Mouse (Mus musculus): Measurements from ENCODE around the gene Nrf1. TPM values are rescaled to one million over a fixed set of nuclear protein-coding genes. Genes with fewer than 3 reads are reported as not detected.

The Nrf1 gene
- polyA plus RNA-seq, 1 experiment from 2014 or later = 32.9 TPM

DNA sequence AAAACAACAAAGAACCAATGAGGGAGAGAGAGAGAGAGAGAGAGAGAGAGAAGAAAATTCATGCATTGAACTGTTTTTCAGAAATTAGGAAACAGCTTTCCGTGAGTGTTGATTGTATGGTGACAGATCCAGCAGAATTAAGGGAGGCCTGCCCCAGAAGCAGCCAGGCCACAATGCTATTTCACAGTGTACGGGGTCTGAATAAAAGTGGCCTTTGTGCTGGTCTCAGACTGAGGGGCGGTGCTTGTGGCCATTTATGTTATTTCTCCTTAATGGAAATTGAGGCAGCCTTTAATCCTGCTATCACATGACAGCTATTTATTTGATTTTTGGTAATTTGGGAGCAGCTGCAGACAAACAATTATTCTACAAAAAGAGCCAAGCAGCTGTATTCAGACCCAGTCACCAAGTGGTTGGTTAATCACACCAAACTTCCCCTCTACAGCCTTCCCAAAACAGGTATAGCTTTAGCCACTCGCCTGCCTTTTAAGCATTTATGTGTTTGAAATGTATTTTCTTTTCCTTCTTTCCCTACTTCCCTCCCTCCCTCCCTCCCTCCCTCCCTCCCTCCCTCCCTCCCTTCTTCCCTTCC lies 31.2 kb downstream of the Nrf1 start:
- Histone ChIP-seq H3K27me3 (replicated peaks) (no peaks in the 10 kb centered on the region), H3K9ac (no peak overlapping the region), H3K27ac (replicated peaks) (no peak overlapping the region), H3K4me1 (peaks cover 42% of the 10 kb centered on the region), H3K4me2 (no peak overlapping the region), H3K9me3 (no peaks in the 10 kb centered on the region), H3K36me3 (no peaks in the 10 kb centered on the region), H3K4me3 (no peak overlapping the region)
- no peak for ATAC-seq (ENCODE audit: extremely low read depth, insufficient number of reproducible peaks, low FRiP score, low TSS enrichment)
- WGBS = 79% methylated on average over 4 of the region's 4 CpGs

DNA sequence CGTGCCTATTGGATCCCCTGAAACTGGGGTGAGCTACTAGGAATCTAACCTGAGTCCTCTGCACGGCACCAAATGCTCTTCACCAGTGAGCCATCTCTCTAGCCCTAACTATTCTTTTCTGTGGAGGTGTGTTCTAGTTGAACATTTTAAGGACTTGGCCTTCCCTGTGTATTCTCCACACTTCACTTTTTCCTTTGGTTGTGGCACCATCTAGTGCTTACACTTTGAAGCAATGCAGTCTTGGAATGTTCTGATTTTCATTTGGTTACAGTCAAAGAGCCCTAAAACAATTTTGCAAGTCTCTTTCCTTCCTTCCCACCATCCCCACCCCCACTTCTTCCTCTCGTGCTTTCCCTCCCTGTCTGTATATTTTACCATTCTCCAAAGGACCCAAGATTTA lies 33.6 kb downstream of the Nrf1 start:
- H3K4me3 ChIP-seq = no peak overlapping the region
- no peaks in the 10 kb centered on the region for H3K27me3 ChIP-seq (replicated peaks)
- H3K9me3 ChIP-seq = no peaks in the 10 kb centered on the region
- H3K4me2 ChIP-seq = no peak overlapping the region
- no peak for ATAC-seq (ENCODE audit: extremely low read depth, insufficient number of reproducible peaks, low FRiP score, low TSS enrichment)
- 72% methylated on average over 3 of the region's 3 CpGs for WGBS
- peaks cover 29% of the 10 kb centered on the region for H3K4me1 ChIP-seq
- H3K27ac ChIP-seq (replicated peaks) = no peak overlapping the region
- H3K9ac ChIP-seq = no peak overlapping the region
- H3K36me3 ChIP-seq = no peaks in the 10 kb centered on the region

DNA sequence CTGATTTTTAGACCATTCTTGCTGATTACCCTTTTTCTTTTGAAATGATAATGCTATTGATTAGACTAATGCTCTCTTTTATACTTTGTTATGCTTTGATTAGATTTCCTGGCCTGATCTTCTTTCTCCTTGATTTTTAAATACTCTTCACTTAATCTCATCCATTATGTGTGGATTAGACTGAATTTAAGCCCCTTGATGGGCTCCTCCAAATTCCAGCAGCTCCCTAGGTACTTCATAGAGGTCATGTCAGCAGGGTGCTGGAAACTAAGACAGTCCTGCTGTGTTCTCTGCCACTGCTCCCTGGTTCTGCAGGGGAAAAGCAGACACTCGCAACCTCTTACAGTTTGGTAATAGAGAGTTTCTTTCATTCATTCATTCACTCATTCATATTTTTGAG lies 35.5 kb downstream of the Nrf1 start:
- Histone ChIP-seq H3K4me2 (no peak overlapping the region), H3K27ac (replicated peaks) (no peak overlapping the region), H3K4me3 (no peak overlapping the region), H3K36me3 (no peaks in the 10 kb centered on the region), H3K9ac (no peak overlapping the region), H3K4me1 (peaks cover 32% of the 10 kb centered on the region), H3K27me3 (replicated peaks) (no peaks in the 10 kb centered on the region), H3K9me3 (no peaks in the 10 kb centered on the region)
- ATAC-seq (ENCODE audit: extremely low read depth, insufficient number of reproducible peaks, low FRiP score, low TSS enrichment) = no peak
- 90% methylated on average over 1 of the region's 1 CpGs for WGBS

GRCm38 (mm10) chr6:30085351-30085750 lies 37.6 kb downstream of the Nrf1 start:
- Histone ChIP-seq H3K27me3 (replicated peaks) (no peaks in the 10 kb centered on the region), H3K4me2 (no peak overlapping the region), H3K4me3 (no peak overlapping the region), H3K27ac (replicated peaks) (no peak overlapping the region), H3K9ac (no peak overlapping the region), H3K4me1 (peaks cover 16% of the 10 kb centered on the region), H3K9me3 (no peaks in the 10 kb centered on the region), H3K36me3 (peaks cover 16% of the 10 kb centered on the region)
- ATAC-seq (ENCODE audit: extremely low read depth, insufficient number of reproducible peaks, low FRiP score, low TSS enrichment) = no peak
- 51% methylated on average over 2 of the region's 2 CpGs for WGBS

DNA sequence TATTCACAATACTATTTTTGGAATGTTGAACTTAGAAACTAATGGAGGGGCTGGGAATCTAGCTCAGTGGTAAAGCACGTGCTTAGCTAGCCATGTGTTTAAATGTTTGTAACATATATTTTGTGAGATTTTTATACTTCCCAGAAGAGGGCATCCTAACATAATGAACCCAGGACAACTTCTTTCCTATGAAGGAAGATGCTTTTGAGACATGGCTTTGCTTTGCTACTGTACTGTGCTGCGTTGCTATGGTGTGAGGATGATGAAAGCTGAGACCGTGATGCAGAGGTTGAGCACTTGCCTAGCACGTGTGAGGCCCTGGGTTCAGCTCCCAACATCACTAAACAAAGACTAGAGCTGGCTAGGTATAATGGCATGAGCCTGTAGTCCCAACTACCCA lies 43.4 kb downstream of the Nrf1 start:
- Histone ChIP-seq H3K4me3 (no peak overlapping the region), H3K4me2 (no peak overlapping the region), H3K27ac (replicated peaks) (no peak overlapping the region), H3K4me1 (0 out of 2 replicates have a peak, but pooled peaks cover 6% of the 10 kb centered on the region), H3K36me3 (peaks cover 61% of the 10 kb centered on the region), H3K9me3 (no peaks in the 10 kb centered on the region), H3K9ac (no peak overlapping the region), H3K27me3 (replicated peaks) (no peaks in the 10 kb centered on the region)
- no peak for ATAC-seq (ENCODE audit: extremely low read depth, insufficient number of reproducible peaks, low FRiP score, low TSS enrichment)
- WGBS = 71% methylated on average over 4 of the region's 4 CpGs

DNA sequence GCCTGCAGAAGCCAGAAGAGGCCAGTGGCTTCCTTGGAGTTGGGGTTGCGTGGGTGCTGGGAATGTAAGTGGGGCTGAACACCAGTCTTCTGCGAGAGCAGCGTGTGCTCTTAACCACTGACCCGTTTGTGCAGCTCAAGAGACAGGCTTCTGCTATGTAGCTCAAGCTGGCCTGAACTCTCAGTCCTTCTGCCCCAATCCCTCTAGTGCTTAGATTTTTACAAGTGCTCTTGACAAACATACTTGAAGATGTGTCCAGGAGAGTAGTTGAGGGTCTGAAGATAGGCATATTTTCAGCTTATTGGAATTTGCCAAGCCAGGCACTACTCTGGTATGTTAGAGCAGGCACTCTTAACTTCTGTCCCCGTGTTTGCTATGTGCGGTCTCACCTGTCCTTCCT lies 45.0 kb downstream of the Nrf1 start:
- Histone ChIP-seq H3K9me3 (no peaks in the 10 kb centered on the region), H3K4me2 (no peak overlapping the region), H3K27ac (replicated peaks) (no peak overlapping the region), H3K9ac (no peak overlapping the region), H3K4me1 (0 out of 2 replicates have a peak, but pooled peaks cover 6% of the 10 kb centered on the region), H3K4me3 (no peak overlapping the region), H3K27me3 (replicated peaks) (no peaks in the 10 kb centered on the region), H3K36me3 (peaks cover 76% of the 10 kb centered on the region)
- no peak for ATAC-seq (ENCODE audit: extremely low read depth, insufficient number of reproducible peaks, low FRiP score, low TSS enrichment)
- 92% methylated on average over 6 of the region's 6 CpGs for WGBS

GRCm38 (mm10) chr6:30101773-30102415 lies 54.1 kb downstream of the Nrf1 start:
- no peak overlapping the region for H3K27ac ChIP-seq (replicated peaks)
- peaks cover 88% of the 10 kb centered on the region for H3K36me3 ChIP-seq
- H3K4me3 ChIP-seq = no peak overlapping the region
- H3K9ac ChIP-seq = no peak overlapping the region
- H3K4me1 ChIP-seq = no peaks in the 10 kb centered on the region; the same call in 1 of the 2 replicates
- no peak for ATAC-seq (ENCODE audit: extremely low read depth, insufficient number of reproducible peaks, low FRiP score, low TSS enrichment)
- no peak overlapping the region for H3K4me2 ChIP-seq
- H3K9me3 ChIP-seq = no peaks in the 10 kb centered on the region
- no peaks in the 10 kb centered on the region for H3K27me3 ChIP-seq (replicated peaks)
- WGBS = 83% methylated on average over 12 of the region's 12 CpGs

GRCm38 (mm10) chr6:30106091-30106490 lies 58.3 kb downstream of the Nrf1 start:
- 90% methylated on average over 2 of the region's 2 CpGs for WGBS
- H3K4me2 ChIP-seq = no peak overlapping the region
- H3K27me3 ChIP-seq (replicated peaks) = no peaks in the 10 kb centered on the region
- no peak overlapping the region for H3K9ac ChIP-seq
- ATAC-seq (ENCODE audit: extremely low read depth, insufficient number of reproducible peaks, low FRiP score, low TSS enrichment) = no peak
- peaks cover 80% of the 10 kb centered on the region for H3K36me3 ChIP-seq
- no peak overlapping the region for H3K27ac ChIP-seq (replicated peaks)
- H3K9me3 ChIP-seq = no peaks in the 10 kb centered on the region
- H3K4me3 ChIP-seq = no peak overlapping the region
- H3K4me1 ChIP-seq = no peaks in the 10 kb centered on the region

GRCm38 (mm10) chr6:30107456-30107855 lies 59.7 kb downstream of the Nrf1 start:
- 72% methylated on average over 2 of the region's 2 CpGs for WGBS
- peaks cover 78% of the 10 kb centered on the region for H3K36me3 ChIP-seq
- H3K4me2 ChIP-seq = no peak overlapping the region

GRCm38 (mm10) chr6:30109820-30110502 lies 62.2 kb downstream of the Nrf1 start:
- Histone ChIP-seq H3K27ac (replicated peaks) (no peak overlapping the region), H3K27me3 (replicated peaks) (no peaks in the 10 kb centered on the region), H3K9ac (no peak overlapping the region), H3K4me2 (no peak overlapping the region), H3K4me3 (no peak overlapping the region), H3K9me3 (no peaks in the 10 kb centered on the region), H3K4me1 (no peaks in the 10 kb centered on the region), H3K36me3 (peaks cover 77% of the 10 kb centered on the region)
- 85% methylated on average over 10 of the region's 10 CpGs for WGBS
- no peak for ATAC-seq (ENCODE audit: extremely low read depth, insufficient number of reproducible peaks, low FRiP score, low TSS enrichment)

More at GRCm38 (mm10) chr6:30107456-30107855, 59.7 kb downstream of the Nrf1 start:
- ATAC-seq (ENCODE audit: extremely low read depth, insufficient number of reproducible peaks, low FRiP score, low TSS enrichment) = no peak
- Histone ChIP-seq H3K9ac (no peak overlapping the region), H3K4me3 (no peak overlapping the region), H3K27me3 (replicated peaks) (no peaks in the 10 kb centered on the region), H3K9me3 (no peaks in the 10 kb centered on the region), H3K4me1 (no peaks in the 10 kb centered on the region), H3K27ac (replicated peaks) (no peak overlapping the region)

DNA sequence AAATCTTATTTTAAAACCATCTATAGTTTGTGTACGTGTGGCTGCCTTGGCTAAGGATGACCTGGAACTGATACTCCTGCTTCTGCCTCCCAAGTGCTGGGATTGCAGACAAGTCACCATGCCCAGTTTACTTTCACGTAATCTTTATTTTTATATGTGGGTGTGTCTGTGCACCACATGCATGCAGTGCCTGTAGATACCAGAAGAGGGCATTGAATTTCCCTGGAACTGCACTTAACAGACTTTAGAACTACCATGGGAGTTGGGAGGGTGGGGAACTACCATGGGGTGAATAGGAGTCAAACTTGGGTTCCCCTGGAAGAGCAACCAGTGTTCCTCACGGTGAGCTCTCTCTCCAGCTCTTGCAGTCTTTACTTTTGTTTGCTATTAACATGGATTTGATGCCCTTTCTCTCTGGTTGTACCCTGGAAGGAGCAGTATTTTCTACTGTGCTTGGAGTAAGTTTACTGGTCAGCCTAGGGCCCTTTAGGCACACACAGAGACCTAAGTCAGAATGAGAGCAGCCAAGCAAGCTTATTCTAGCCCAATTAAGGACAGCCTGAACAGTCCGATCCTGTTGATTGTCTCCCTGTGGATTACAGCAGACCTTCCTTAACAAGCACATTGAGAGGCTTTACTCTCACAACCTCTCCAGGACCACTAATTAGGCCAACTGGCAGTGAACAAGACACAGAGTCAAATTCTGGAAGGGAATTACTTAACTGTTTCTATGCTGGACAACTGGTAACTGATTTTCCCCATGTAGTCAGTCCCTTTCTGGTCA lies 64.8 kb downstream of the Nrf1 start:
- H3K27ac ChIP-seq (replicated peaks) = no peak overlapping the region
- H3K9ac ChIP-seq = no peak overlapping the region
- peaks cover 81% of the 10 kb centered on the region for H3K36me3 ChIP-seq
- no peak for ATAC-seq (ENCODE audit: extremely low read depth, insufficient number of reproducible peaks, low FRiP score, low TSS enrichment)
- no peak overlapping the region for H3K4me3 ChIP-seq
- no peak overlapping the region for H3K4me2 ChIP-seq
- WGBS = 98% methylated on average over 4 of the region's 4 CpGs
- H3K4me1 ChIP-seq = no peaks in the 10 kb centered on the region
- no peaks in the 10 kb centered on the region for H3K27me3 ChIP-seq (replicated peaks)
- H3K9me3 ChIP-seq = no peaks in the 10 kb centered on the region
